Mouse (Mus musculus): Measurements from ENCODE around the gene Rapgef5.

- TF ChIP-seq CTCF (IDR thresholded peaks at IDR 0.05; ENCODE audit: low read depth) (no peak), EP300 (IDR thresholded peaks at IDR 0.05; ENCODE audit: low read depth) (no peak)
Measured at GRCm38 (mm10) chr12:117569671-117570070, 53.4 kb downstream of the Rapgef5 start.

All from liver, embryonic 14.5 days (tissue).